Mouse (Mus musculus): ENCODE measurements around the gene Nhp2. TPM values are rescaled to one million over a fixed set of nuclear protein-coding genes. Genes with fewer than 3 reads are reported as not detected.
"Not testable (repeated sequence)": the region's sequence is repeated elsewhere in the genome, so short reads cannot be mapped to it uniquely, and the experiment has no call there.

Gene Nhp2
- total RNA-seq, 2 experiments from 2014 or later, result 17.6 to 17.9 TPM

DNA sequence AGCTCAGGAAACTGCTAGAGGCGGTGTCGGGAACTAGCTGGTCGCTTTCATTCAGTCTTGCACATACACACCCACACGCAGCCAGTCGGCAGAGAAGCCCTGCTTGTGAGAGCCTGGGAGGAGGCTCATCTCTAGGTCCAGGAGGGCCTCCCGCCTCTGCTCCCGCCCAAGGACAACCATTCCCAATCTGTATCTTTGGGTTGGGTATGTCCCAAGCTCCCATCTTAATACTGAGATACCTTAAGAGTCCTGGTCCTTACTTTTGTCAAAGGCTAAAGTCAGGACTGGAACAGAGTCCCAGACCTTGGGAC is 30.3 kb downstream of the Nhp2 start:
- no peak for DNase-seq (ENCODE audit: low spot score)

DNA sequence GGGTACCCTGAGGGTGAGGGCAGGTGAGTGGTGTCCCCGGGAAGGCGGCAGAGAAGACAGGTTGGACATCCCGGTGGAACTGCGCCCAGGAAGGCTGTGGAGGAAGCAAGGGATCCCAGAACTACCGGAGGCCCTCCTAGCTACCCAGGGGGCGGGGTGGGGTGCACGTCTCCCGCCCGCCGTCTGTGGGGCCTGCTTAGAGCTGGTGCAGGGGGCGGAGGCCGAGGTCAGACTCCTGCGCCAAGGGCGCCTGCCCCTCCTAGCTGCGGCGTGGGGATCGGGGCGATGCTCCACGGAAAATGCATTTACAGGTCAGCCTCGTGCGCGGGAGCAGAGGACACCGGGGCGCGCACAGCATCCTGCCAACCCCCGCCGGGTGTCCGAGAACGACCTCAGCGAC is 30.7 kb downstream of the Nhp2 start:
- DNase-seq (ENCODE audit: low spot score), result no peak

More for the DNA sequence above, 30.3 kb downstream of the Nhp2 start:
- intact Hi-C loops (cut with DNase I), result loop anchor here (2.0 to 5.0 kb wide), 3 partner anchors 13 to 32 kb away; partner anchors contain the start of gene Nhp2

DNA sequence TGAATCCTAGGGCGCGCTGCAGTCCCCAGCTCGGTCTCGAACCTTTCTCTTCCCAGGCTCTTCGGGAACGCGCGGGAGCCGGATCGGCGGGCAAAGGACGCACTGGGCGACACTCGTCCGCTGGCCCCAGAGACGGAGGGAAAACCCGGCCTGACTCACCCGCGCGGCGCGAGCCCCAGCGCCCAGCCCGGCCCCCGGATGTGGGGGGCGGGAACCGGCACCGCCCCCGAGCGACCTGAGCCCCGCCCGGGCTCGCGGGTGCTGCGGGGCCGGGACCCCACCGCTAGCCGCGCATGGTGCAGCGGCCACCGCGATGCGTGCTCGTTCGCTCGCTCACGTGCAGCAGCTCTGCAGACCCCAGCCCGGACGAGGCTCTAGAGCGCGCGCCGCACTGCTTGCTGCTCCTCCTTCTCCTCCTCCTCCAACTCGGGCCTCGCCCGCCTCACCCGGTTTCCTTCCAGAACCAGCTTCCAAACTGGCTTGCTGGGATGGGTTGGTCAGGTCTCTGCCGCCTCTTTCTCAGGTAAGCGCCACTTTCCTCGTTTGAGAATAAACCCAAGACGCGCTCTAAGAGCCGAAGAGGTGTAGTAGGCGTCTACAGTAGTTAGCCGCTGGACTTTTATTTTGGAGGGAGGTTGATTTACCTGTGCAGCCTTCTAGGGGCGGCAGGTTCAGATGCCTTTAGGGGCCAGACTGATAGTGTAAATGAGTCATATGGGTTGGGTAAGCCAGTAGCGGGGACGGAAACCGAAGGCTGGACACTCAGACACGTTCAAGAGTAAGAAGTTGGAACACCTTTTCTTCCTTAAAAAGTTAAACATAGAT is 31.4 kb downstream of the Nhp2 start, which contains the start of the genes N4bp3 and D930048N14Rik:
N4bp3 (minus strand) TSS at position 152 of the 825 bp plus-strand sequence.
D930048N14Rik (plus strand) TSS at position 264 of the 825 bp plus-strand sequence.
- intact Hi-C loops (cut with DNase I), result loop anchor here (2.0 kb wide), 2 partner anchors 14 to 32 kb away; partner anchors contain the start of gene Nhp2
- peak; percentile 68 for DNase-seq (ENCODE audit: low spot score)

More for the DNA sequence above, 30.7 kb downstream of the Nhp2 start:
- intact Hi-C loops (cut with DNase I), result loop anchor here (2.0 kb wide), 2 partner anchors 13 to 31 kb away; partner anchors contain the start of gene Nhp2

DNA sequence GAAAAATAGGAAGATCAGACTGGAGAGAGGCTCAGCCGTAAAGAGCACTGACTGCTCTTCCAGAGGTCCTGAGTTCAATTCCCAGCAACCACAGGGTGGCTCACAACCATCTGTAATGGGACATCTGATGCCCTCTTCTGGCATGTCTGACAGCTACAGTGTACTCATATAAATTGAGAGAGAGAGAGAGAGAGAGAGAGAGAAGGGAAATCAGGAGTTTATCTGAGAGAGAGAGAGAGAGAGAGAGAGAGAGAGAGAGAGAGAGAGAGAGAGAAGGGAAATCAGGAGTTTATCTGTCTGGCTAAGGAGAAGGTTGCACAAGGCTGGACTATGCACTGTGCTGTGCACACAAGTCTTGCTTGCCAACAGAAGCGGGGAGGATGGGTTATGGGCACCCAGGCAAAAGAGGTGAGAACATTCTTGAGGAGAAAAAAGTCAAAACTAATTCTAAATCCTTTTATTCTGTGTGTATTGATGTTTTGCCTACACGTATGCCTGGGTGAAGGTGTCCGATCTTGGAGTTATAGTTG is 33.4 kb downstream of the Nhp2 start:
- no peak for DNase-seq (ENCODE audit: low spot score)
- intact Hi-C loops (cut with DNase I), result no loop called here

DNA sequence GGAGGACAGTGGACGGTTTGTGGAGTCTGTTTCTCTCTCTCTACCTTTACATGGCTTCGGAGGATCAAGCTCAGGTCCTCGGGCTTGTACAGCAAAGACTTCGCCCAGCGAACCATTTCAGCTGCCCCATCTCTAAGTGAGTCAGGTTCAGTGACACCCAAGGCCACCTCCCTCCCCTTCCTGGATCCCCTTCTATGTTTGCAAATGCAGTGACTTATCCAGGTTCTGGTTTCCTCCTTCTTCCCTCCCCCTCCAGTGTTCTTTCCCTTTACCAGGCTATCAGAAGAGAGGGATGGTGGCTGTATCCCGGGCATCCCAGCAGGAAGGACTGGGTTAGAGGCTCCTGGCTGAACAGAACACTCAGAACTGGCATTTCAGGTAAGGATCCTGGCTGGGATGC is 34.2 kb downstream of the Nhp2 start:
- DNase-seq (ENCODE audit: low spot score), result no peak
- intact Hi-C loops (cut with DNase I), result no loop called here

DNA sequence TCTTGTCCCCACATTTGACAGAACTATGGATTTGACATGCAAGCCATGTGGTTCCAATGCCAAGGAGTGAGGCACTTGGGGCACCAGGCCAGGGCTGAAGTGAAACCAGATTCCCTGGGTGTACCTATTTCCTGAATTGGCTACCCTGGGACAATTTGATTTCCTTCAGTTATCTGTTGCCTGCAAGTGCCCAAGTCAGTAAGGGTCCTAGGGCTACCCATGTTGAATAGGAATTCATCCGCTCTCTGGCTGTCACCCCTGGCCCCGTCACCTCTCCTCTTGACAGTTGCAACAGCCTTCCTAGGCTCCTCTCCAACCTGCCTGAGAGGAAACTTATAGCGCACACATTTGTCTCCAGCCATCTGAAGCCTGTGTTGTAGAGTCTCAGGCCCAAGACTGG is 35.4 kb downstream of the Nhp2 start:
- intact Hi-C loops (cut with DNase I), result no loop called here
- DNase-seq (ENCODE audit: low spot score), result no peak

DNA sequence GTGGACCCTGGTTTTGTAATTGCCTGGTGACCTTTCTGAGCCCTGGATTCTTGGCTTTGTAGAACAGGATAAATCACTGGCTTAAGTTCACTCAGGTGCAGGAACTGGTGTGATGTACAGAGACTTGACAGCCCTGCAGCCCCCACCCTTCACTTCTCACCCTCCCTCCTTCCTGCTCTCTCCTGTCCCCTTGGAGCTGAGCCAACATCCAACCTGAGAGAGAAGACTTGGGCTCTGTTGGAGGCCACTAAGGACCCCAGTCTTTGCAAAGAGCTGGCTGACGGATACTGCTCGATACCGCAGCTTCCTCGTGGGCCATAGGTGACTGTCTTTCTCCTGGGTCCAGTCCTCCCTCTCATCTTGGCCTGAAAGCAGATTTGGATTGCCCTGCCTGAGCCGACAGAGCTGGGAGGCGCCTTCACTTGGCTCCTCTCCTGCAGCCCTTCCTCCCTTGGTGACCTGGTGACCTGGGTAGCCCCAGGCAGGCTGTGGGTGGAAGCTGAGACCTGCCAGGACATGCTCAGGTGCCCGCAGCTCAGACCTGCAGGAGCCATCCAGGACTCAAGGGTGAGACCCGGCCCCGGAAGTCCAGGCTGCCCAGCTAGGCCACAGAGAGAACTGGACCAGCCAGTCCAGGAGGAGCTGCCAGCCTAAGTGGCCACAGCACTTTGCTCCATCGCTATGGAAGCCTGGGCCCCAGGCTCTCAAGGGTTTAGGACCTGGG is 37.4 kb downstream of the Nhp2 start:
- DNase-seq (ENCODE audit: low spot score), result no peak

DNA sequence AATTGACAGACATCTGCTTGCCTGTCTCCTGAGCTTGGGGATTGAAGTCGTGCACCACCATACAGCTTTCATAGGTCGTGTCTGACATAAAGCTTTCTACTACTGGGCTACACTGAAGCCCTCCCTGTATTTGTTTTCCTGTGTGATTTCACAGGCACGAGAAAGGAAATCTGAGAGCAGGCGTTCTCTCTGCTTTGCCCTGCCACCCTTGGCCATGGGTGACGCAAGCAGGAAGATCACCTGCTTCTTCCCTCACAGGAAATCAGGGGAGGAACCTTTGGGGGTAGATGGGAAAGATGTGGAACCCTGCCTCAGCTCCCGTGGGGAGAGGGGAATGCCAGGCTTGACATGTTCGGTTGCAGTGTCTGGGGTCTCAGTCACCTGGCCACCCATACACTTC is 38.8 kb downstream of the Nhp2 start:
- no peak for DNase-seq (ENCODE audit: low spot score)
- intact Hi-C loops (cut with DNase I), result no loop called here

More for the DNA sequence above, 37.4 kb downstream of the Nhp2 start:
- intact Hi-C loops (cut with DNase I), result no loop called here

DNA sequence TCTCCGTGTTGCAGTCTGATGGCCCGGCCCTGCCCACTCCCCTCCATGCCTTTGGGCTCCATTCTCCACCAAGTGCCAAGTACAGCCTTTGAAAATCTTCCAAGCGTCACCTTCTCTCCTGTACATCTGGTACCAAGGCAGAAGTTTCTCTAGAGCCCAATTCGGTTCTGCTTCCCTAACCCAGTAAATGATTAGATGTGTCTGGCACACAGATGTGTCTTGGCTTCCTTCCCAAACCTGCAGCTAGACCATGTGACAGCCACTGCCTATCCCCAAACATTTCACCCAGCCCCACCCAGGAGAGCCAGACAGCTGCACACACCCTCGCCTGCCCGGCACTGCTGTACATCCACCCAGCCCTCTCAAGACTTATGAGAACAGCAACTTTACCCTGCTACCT is 39.2 kb downstream of the Nhp2 start:
- intact Hi-C loops (cut with DNase I), result no loop called here
- no peak for DNase-seq (ENCODE audit: low spot score)

DNA sequence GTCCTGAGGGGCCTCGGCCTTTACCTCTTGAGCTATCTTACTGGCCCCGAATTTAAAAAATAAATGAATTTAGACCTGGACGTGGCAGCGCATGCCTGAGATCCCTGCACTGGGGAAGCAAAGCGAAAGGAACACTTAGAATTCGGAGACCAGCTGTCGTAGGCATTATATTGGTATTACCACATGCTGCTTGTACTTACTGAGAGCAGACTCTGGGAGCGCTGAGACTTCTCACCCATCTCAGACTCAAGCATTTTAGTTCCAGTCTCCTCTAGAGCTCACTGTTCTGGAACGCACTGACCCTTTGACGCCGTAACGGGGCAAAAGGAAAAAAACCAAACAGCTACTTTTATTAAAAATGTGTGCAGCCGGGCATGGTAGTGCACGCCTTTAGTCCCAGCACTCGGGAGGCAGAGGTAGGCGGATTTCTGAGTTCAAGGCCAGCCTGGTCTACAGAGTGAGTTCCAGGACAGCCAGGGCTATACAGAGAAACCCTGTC is 42.4 kb downstream of the Nhp2 start:
- intact Hi-C loops (cut with DNase I), result no loop called here
- no peak for DNase-seq (ENCODE audit: low spot score)

DNA sequence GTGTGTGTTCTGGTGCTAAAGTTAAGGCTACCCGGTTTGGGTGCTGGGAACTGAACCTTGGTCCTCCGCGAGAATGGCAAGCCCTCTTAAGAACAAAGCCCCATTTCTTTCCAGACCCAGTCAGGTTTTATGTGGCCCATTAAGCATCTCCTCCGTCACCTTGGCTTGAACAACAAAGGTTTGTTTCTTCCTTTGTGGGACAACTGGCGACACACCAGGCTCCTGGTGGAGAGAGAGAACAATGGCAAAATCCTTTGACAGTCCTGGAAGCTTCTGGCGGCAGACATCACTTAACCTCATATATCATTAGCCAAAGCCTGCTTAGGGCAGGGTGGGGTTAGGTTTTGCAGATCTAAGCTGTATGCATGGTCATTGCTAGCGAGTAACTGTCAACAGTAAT is 43.1 kb downstream of the Nhp2 start:
- DNase-seq (ENCODE audit: low spot score), result no peak
- intact Hi-C loops (cut with DNase I), result no loop called here

DNA sequence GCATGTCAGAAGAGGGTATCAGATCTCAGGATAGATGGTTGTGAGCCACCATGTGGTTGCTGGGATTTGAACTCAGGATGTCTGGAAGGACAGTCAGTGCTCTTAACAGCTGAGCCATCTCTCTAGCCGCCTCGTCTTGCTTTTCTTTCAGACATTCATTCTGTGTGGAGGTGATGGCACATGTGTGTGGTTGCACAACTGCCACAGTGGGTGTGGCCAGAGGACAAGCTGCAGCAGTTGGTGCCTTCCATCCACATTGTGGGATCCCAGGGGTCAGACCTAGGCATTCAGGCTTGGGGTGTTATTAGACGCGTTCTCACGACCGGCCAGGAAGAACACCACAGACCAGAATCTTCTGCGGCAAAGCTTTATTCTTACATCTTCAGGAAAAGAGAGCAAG is 45.2 kb downstream of the Nhp2 start:
- DNase-seq (ENCODE audit: low spot score); intact Hi-C loops (cut with DNase I): not testable (repeated sequence)

DNA sequence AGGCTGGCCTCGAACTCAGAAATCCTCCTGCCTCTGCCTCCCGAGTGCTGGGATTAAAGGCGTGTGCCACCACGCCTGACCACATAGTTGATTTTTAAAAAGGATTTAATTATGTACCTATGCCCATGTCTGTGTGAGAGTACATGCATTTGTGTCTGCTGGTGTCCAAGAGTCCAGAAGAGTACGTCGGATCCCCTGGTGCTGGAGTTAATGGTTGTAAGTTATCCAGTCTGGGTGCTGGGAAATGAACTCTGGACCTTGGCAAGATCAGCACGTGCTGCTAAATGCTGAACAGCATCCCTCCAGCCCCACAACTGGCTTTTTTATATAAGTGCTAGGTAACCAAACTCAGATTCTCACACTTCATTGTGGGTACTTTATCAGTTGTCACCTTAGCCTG is 51.3 kb downstream of the Nhp2 start:
- intact Hi-C loops (cut with DNase I), result no loop called here
- DNase-seq (ENCODE audit: low spot score), result no peak

DNA sequence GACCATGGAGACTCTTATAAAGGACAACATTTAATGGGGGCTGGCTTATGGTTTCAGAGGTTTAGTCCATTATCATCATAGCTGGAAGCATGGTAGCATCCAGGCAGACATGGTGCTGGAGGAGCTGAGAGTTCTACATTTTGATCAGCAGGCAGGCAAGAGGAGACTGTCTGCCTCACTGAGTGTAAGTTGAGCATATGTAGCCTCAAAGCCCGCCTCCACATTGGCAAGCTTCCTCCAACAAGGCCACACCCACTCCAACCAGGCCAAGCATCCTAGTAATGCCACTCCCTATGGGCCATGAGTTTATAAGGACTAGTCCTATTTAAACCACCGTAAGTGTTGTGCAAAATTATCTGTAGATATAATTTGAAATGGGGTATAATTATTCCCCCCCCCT is 51.8 kb downstream of the Nhp2 start:
- DNase-seq (ENCODE audit: low spot score), result no peak
- intact Hi-C loops (cut with DNase I), result no loop called here

DNA sequence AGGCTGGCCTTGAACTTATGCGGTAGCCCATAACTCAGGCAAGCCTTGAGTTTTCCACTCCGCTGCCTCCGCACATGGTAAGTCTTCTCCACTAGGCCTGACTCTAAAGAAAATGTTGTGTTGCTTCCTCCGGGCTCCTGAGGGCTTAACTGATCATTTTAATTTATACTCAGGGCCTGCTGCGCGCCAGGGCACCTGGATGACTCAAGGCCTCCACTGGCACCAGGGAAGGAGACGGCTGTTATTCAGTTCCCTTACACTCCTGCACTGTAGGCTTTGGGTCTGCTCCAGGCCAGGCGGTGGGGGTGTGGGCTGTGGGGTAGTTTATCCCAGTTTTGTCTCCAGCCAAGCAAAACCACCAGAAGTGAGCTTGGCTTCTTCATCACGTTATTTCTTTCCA is 53.8 kb downstream of the Nhp2 start:
- DNase-seq (ENCODE audit: low spot score), result no peak
- intact Hi-C loops (cut with DNase I), result no loop called here

Other genes with a start within 250 kb of the Nhp2 start
- gene Phykpl, start 35.0 kb upstream of the Nhp2 start, total RNA-seq (2021), result 10 to 100 TPM; 10.6 to 11.2 TPM
- 100 to 1,000 TPM; 134 to 142 TPM for gene Hnrnpab, start 12.9 kb upstream of the Nhp2 start, total RNA-seq (2021)
- gene Rmnd5b, start 16.2 kb downstream of the Nhp2 start, total RNA-seq (2021), result 10 to 100 TPM; 14.1 to 17.2 TPM
- 10 to 100 TPM; 11.6 to 16.1 TPM for gene N4bp3, start 31.1 kb downstream of the Nhp2 start, total RNA-seq (2021)
- gene D930048N14Rik, start 31.2 kb downstream of the Nhp2 start, total RNA-seq (2021), result under 1 TPM; 0.50 to 0.68 TPM
- 10 to 100 TPM; 35.1 to 36.7 TPM for gene 0610009B22Rik, start 69.1 kb downstream of the Nhp2 start, total RNA-seq (2021)
- gene Sec24a, start 143.9 kb downstream of the Nhp2 start, total RNA-seq (2021), result 10 to 100 TPM; 16.3 to 16.7 TPM
- 100 to 1,000 TPM; 128 to 129 TPM for gene Sar1b, start 144.0 kb downstream of the Nhp2 start, total RNA-seq (2021)
- 1 to 10 TPM; 6.5 to 8.8 TPM for gene Jade2, start 237.9 kb downstream of the Nhp2 start, total RNA-seq (2021)

Measured in heart, postnatal 25 days (tissue).